Mouse (Mus musculus): Measurements from ENCODE around the gene Ubl4a. TPM values are rescaled to one million over a fixed set of nuclear protein-coding genes. Genes with fewer than 3 reads are reported as not detected.

Gene Ubl4a
- total RNA-seq, 2 experiments from 2014 or later, result 57.5 to 59.6 TPM

Small RNA genes within 50 kb of the gene (microRNA-seq; reads per million reads assigned to microRNA genes)
- gene Mir7092, result 0 to 0.28 reads per million in 2 experiments

Other genes starting within 250 kb of the Ubl4a start
- not detected for gene Opn1mw, start 245.8 kb downstream of the Ubl4a start, total RNA-seq (2021)
- 10 to 100 TPM; 75.0 to 77.6 TPM for gene Mecp2, start 237.9 kb downstream of the Ubl4a start, total RNA-seq (2021)
- gene Tex28, start 205.4 kb downstream of the Ubl4a start, total RNA-seq (2021), result not detected
- not detected for gene Tktl1, start 196.0 kb downstream of the Ubl4a start, total RNA-seq (2021)
- 100 to 1,000 TPM; 133 to 154 TPM for gene Flna, start 123.4 kb downstream of the Ubl4a start, total RNA-seq (2021)
- 10 to 100 TPM; 37.9 to 39.3 TPM for gene Emd, start 118.5 kb downstream of the Ubl4a start, total RNA-seq (2021)
- 100 to 1,000 TPM; 156 to 173 TPM for gene Rpl10, start 102.4 kb downstream of the Ubl4a start, total RNA-seq (2021)
- 10 to 100 TPM; 47.9 to 67.4 TPM for gene Taz, start 91.3 kb downstream of the Ubl4a start, total RNA-seq (2021)
- 1 to 10 TPM; 2.0 to 2.2 TPM for gene Dnase1l1, start 90.9 kb downstream of the Ubl4a start, total RNA-seq (2021)
- gene Atp6ap1, start 76.1 kb downstream of the Ubl4a start, total RNA-seq (2021), result 100 to 1,000 TPM; 302 to 318 TPM
- gene Gdi1, start 68.2 kb downstream of the Ubl4a start, total RNA-seq (2021), result 100 to 1,000 TPM; 656 to 707 TPM
- 10 to 100 TPM; 36.5 to 44.4 TPM for gene Fam50a, start 60.2 kb downstream of the Ubl4a start, total RNA-seq (2021)
- gene Plxna3, start 44.2 kb downstream of the Ubl4a start, total RNA-seq (2021), result 10 to 100 TPM; 41.8 to 42.3 TPM
- 10 to 100 TPM; 32.6 to 35.7 TPM for gene Lage3, start 19.6 kb downstream of the Ubl4a start, total RNA-seq (2021)
- gene Slc10a3, start 131 bp upstream of the Ubl4a start, total RNA-seq (2021), result 1 to 10 TPM; 1.8 to 2.0 TPM
- 10 to 100 TPM; 16.9 to 23.5 TPM for gene Fam3a, start 20.1 kb upstream of the Ubl4a start, total RNA-seq (2021)
- 10 to 100 TPM; 45.3 to 47.5 TPM for gene Ikbkg, start 20.1 kb upstream of the Ubl4a start, total RNA-seq (2021)
- gene G6pdx, start 56.0 kb upstream of the Ubl4a start, total RNA-seq (2021), result 10 to 100 TPM; 28.4 to 30.5 TPM
- gene Gm6880, start 108.2 kb upstream of the Ubl4a start, total RNA-seq (2021), result not detected
- gene Olfr1326-ps1, start 201.7 kb upstream of the Ubl4a start, total RNA-seq (2021), result not detected
- not detected for gene Olfr1325, start 219.5 kb upstream of the Ubl4a start, total RNA-seq (2021)